Mouse (Mus musculus) yolk sac, embryonic 10.5 days (tissue): ENCODE data around the gene Olfr70.

Experiments used
- DNase-seq: peaks from one replicate; pipeline ENCODE4 v3.0.0-alpha.2; 2017; ENCODE audit warnings: low spot score

The Olfr70 gene

GRCm38 (mm10) chr4:43655656-43656338 is 44.8 kb downstream of the Olfr70 start:
- DNase-seq: no peak

GRCm38 (mm10) chr4:43653161-43654015 is 47.2 kb downstream of the Olfr70 start, which contains the start of gene Spag8:
Gene Spag8, minus strand, starts transcription at chr4:43653594.
- peak; percentile 61 for DNase-seq

GRCm38 (mm10) chr4:43652726-43653125 is 47.9 kb downstream of the Olfr70 start:
- no peak for DNase-seq

GRCm38 (mm10) chr4:43649783-43650182 is 50.8 kb downstream of the Olfr70 start:
- no peak for DNase-seq
